Comparison of ENCODE assay signal across 8 mouse cellular contexts in the genomic region with DNA sequence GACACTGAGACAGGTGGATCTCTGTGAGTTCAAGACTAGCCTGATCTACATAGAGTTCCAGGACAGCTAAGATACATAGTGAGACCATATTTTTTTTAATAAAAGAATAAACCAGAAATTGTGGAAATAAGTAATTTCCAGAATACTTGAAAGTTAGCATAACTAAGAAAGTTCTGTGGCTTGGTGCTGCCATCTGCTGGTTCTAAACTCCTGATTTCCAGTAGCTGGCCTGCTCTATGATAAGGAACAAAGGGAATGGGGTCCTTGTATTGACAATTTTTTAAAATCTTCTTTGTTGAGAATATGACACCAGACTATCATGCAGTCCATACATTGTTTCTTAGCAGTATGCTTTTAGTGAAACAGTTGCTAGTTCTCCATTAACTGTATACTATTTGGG. TPM values are rescaled to one million over a fixed set of nuclear protein-coding genes. Genes with fewer than 3 reads are reported as not detected.
DNase-seq lines count a peak whose midpoint lies in the region; ATAC-seq lines count a peak whose summit lies in the region.

No protein-coding gene starts in this region.

- H3K9ac ChIP-seq in midbrain, embryonic 14.5 days (replicated peaks; ENCODE audit: low read length), result no peak overlapping the region
- no peak overlapping the region for H3K9ac ChIP-seq in midbrain, embryonic 15.5 days
- no peak overlapping the region for H3K9ac ChIP-seq in midbrain, embryonic 13.5 days (replicated peaks)

- DNase-seq in heart, postnatal 14 days, result peak; percentile 24 to 62
- no peak for DNase-seq in heart, postnatal 25 days (ENCODE audit: low spot score)
- peak; percentile 82 for DNase-seq in midbrain, embryonic 14.5 days
- peak; percentile 67 for DNase-seq in adipocyte (ENCODE audit: low spot score)
- peak; percentile 75 for DNase-seq in kidney, postnatal 4 days

- H3K27me3 ChIP-seq in midbrain, embryonic 14.5 days (ENCODE audit: control insufficient read depth, insufficient read depth, low read length), result no peaks in the 10 kb centered on the region
- H3K27me3 ChIP-seq in midbrain, embryonic 15.5 days (replicated peaks), result no peaks in the 10 kb centered on the region
- no peaks in the 10 kb centered on the region for H3K27me3 ChIP-seq in midbrain, embryonic 13.5 days

- H3K4me3 ChIP-seq in midbrain, embryonic 14.5 days (replicated peaks; ENCODE audit: low read depth, low read length), result no peak overlapping the region
- H3K4me3 ChIP-seq in midbrain, embryonic 15.5 days, result no peak overlapping the region
- no peak overlapping the region for H3K4me3 ChIP-seq in midbrain, embryonic 13.5 days (replicated peaks)

- no peak for ATAC-seq in midbrain, embryonic 14.5 days (ENCODE audit: low FRiP score, low TSS enrichment)
- ATAC-seq in midbrain, embryonic 15.5 days (replicated peaks), result no peak
- no peak for ATAC-seq in midbrain, embryonic 13.5 days
- no peak for ATAC-seq in granulocyte monocyte progenitor cell, adult 5-6 weeks (replicated peaks; ENCODE audit: poor library complexity, severe bottlenecking)

- intact Hi-C loops in heart, postnatal 14 days (cut with DNase I), result loop anchor here (5.0 kb wide), 2 partner anchors 116 to 146 kb away; no protein-coding TSS in a partner anchor
- intact Hi-C loops in heart, postnatal 25 days (cut with DNase I), result loop anchor here (2.0 kb wide), 1 partner anchor 150 kb away; no protein-coding TSS in a partner anchor

- H3K27ac ChIP-seq in midbrain, embryonic 14.5 days (replicated peaks; ENCODE audit: low read depth, low read length), result no peak overlapping the region
- no peak overlapping the region for H3K27ac ChIP-seq in midbrain, embryonic 15.5 days
- no peak overlapping the region for H3K27ac ChIP-seq in midbrain, embryonic 13.5 days

- H3K4me1 ChIP-seq in midbrain, embryonic 14.5 days (ENCODE audit: control insufficient read depth, insufficient read depth, low read length), result no peaks in the 10 kb centered on the region
- H3K4me1 ChIP-seq in midbrain, embryonic 15.5 days, result no peaks in the 10 kb centered on the region
- 0 out of 2 replicates have a peak, but pooled peaks cover 4% of the 10 kb centered on the region for H3K4me1 ChIP-seq in midbrain, embryonic 13.5 days (replicated peaks)

- no peak overlapping the region for H3K4me2 ChIP-seq in midbrain, embryonic 14.5 days (ENCODE audit: low read length)
- no peak overlapping the region for H3K4me2 ChIP-seq in midbrain, embryonic 15.5 days
- H3K4me2 ChIP-seq in midbrain, embryonic 13.5 days (replicated peaks), result no peak overlapping the region

- H3K36me3 ChIP-seq in midbrain, embryonic 14.5 days (ENCODE audit: control insufficient read depth, insufficient read depth, low read length), result peaks cover 26% of the 10 kb centered on the region
- H3K36me3 ChIP-seq in midbrain, embryonic 15.5 days (replicated peaks), result no peaks in the 10 kb centered on the region
- H3K36me3 ChIP-seq in midbrain, embryonic 13.5 days, result peaks cover 31% of the 10 kb centered on the region

- H3K9me3 ChIP-seq in midbrain, embryonic 14.5 days (ENCODE audit: control insufficient read depth, low read length), result no peaks in the 10 kb centered on the region
- H3K9me3 ChIP-seq in midbrain, embryonic 15.5 days, result no peaks in the 10 kb centered on the region
- H3K9me3 ChIP-seq in midbrain, embryonic 13.5 days, result no peaks in the 10 kb centered on the region

RNA-seq across cellular contexts. Expression of a gene that starts 25.9 kb away (rescaled TPM):
- under 1 TPM; 0.36 to 0.68 TPM for total RNA-seq in heart, postnatal 14 days (2021)
- under 1 TPM; 0.06 to 0.18 TPM for total RNA-seq in heart, postnatal 25 days (2021)
- 0.49 and 0.72 TPM in 2 replicates for polyA plus RNA-seq in midbrain, embryonic 14.5 days (2014; fragmentation: Nextera tagmentation; extraction: Ambion mirVana)
- polyA plus RNA-seq in midbrain, embryonic 15.5 days (2015; fragmentation: Nextera tagmentation; extraction: Ambion mirVana), result 0.25 and 0.40 TPM in 2 replicates
- polyA plus RNA-seq in midbrain, embryonic 13.5 days (2015; fragmentation: Nextera tagmentation; extraction: Ambion mirVana), result 0.19 and 0.61 TPM in 2 replicates
- total RNA-seq in granulocyte monocyte progenitor cell, adult 5-6 weeks (2014; fragmentation: Nextera tagmentation), result not detected in 2 replicates
- total RNA-seq in granulocyte monocyte progenitor cell, adult 5-6 weeks (2017), result not detected in 2 replicates

RNA-seq across cellular contexts. Expression of a gene that starts 53.0 kb away (rescaled TPM):
- total RNA-seq in heart, postnatal 14 days (2021), result 10 to 100 TPM; 57.5 to 61.6 TPM
- total RNA-seq in heart, postnatal 25 days (2021), result 10 to 100 TPM; 47.4 to 50.9 TPM
- polyA plus RNA-seq in midbrain, embryonic 14.5 days (2014; fragmentation: Nextera tagmentation; extraction: Ambion mirVana), result 219 and 239 TPM in 2 replicates
- 213 and 225 TPM in 2 replicates for polyA plus RNA-seq in midbrain, embryonic 15.5 days (2015; fragmentation: Nextera tagmentation; extraction: Ambion mirVana)
- polyA plus RNA-seq in midbrain, embryonic 13.5 days (2015; fragmentation: Nextera tagmentation; extraction: Ambion mirVana), result 218 TPM in 2 replicates
- 30.9 and 51.4 TPM in 2 replicates for total RNA-seq in granulocyte monocyte progenitor cell, adult 5-6 weeks (2014; fragmentation: Nextera tagmentation)
- 44.0 and 48.0 TPM in 2 replicates for total RNA-seq in granulocyte monocyte progenitor cell, adult 5-6 weeks (2017)
